Mouse (Mus musculus): ENCODE measurements around the gene Agfg2. TPM values are rescaled to one million over a fixed set of nuclear protein-coding genes. Genes with fewer than 3 reads are reported as not detected.

Gene Agfg2
- polyA plus RNA-seq, 1 experiment, result 11.6 TPM

DNA sequence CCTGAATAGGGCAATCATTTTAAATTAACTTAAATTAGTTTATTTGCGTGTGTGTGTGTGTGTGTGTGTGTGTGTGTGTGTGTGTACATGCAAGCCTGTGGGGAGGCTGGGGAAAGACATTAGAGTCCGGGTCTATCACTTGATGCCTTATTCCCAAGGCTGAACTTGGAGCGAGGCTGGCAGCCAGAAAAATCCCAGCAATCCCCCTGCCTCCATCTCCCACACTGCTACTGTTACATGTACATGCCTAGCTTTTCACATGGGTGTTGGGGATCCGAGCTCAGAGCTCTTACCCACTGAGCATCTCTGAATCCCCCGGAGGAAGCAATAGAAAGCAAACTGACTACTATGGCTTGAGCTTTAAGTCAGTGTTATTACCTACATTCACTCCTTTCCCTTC, 12.2 kb downstream of the Agfg2 start:
- WGBS, result 67% methylated on average over 5 of the region's 5 CpGs

GRCm38 (mm10) chr5:137671443-137672240, 12.9 kb downstream of the Agfg2 start:
- H3K27ac ChIP-seq (ENCODE audit: insufficient read depth, low read depth, low read length), result peak overlapping the region; percentile 92
- under 1% methylated on average over 9 of the region's 9 CpGs for WGBS

More for the DNA sequence above, 12.2 kb downstream of the Agfg2 start:
- TF ChIP-seq POLR2A (IDR thresholded peaks at IDR 0.05; ENCODE audit: low read depth, low read length), result no peak
- Histone ChIP-seq H3K27ac (ENCODE audit: insufficient read depth, low read depth, low read length) (peak overlapping the region; percentile 92), H3K27me3 (ENCODE audit: control insufficient read depth, insufficient read depth, low read length) (no peaks in the 10 kb centered on the region), H3K4me1 (ENCODE audit: control insufficient read depth, insufficient read depth, insufficient read length, low read length) (peaks cover 33% of the 10 kb centered on the region; the same call in 1 of the 2 replicates), H3K4me3 (ENCODE audit: low read depth, low read length) (no peak overlapping the region), H3K36me3 (ENCODE audit: control insufficient read depth, insufficient read depth, low read length) (0 out of 2 replicates have a peak, but pooled peaks cover 2% of the 10 kb centered on the region)

DNA sequence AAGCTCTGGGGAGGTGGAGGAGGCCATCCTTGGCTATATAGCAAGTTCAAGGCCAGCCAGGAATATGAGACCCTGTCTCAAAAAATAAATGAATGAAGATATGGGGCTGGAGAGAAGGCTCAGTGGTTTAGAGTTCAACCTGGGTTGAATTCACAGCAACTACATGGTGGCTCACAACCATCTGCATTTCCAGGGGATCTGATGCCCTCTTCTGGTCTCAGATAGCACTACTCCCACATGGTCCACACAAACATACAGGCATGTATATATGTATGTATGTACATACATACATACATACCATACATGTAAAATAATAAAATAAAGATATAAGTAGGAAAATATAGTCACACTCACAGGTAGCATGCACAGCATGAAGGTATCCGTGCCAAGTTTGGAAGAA, 14.3 kb downstream of the Agfg2 start:
- TF ChIP-seq CTCF (IDR thresholded peaks at IDR 0.05; ENCODE audit: extremely low read depth, insufficient read length, insufficient replicate concordance, low read depth, low read length) (no peak), POLR2A (IDR thresholded peaks at IDR 0.05; ENCODE audit: low read depth, low read length) (no peak)
- H3K27ac ChIP-seq (ENCODE audit: insufficient read depth, low read depth, low read length), result 0 out of 2 replicates have a peak overlapping the region, but pooled peaks have one; percentile 92
- peaks cover 30% of the 10 kb centered on the region; the same call in 1 of the 2 replicates for H3K4me1 ChIP-seq (ENCODE audit: control insufficient read depth, insufficient read depth, insufficient read length, low read length)
- H3K4me3 ChIP-seq (ENCODE audit: low read depth, low read length), result no peak overlapping the region
- no peaks in the 10 kb centered on the region for H3K27me3 ChIP-seq (ENCODE audit: control insufficient read depth, insufficient read depth, low read length)
- 90% methylated on average over 1 of the region's 1 CpGs for WGBS
- peaks cover 13% of the 10 kb centered on the region for H3K36me3 ChIP-seq (ENCODE audit: control insufficient read depth, insufficient read depth, low read length)

More at GRCm38 (mm10) chr5:137671443-137672240, 12.9 kb downstream of the Agfg2 start:
- TF ChIP-seq POLR2A (IDR thresholded peaks at IDR 0.05; ENCODE audit: low read depth, low read length), result no peak
- TF ChIP-seq CTCF (IDR thresholded peaks at IDR 0.05; ENCODE audit: extremely low read depth, insufficient read length, insufficient replicate concordance, low read depth, low read length), result no peak
- peaks cover 6% of the 10 kb centered on the region; the same call in 1 of the 2 replicates for H3K36me3 ChIP-seq (ENCODE audit: control insufficient read depth, insufficient read depth, low read length)
- 0 out of 2 replicates have a peak overlapping the region, but pooled peaks have one; percentile 10 for H3K4me3 ChIP-seq (ENCODE audit: low read depth, low read length)
- no peaks in the 10 kb centered on the region for H3K27me3 ChIP-seq (ENCODE audit: control insufficient read depth, insufficient read depth, low read length)
- H3K4me1 ChIP-seq (ENCODE audit: control insufficient read depth, insufficient read depth, insufficient read length, low read length), result peaks cover 33% of the 10 kb centered on the region; the same call in 1 of the 2 replicates

DNA sequence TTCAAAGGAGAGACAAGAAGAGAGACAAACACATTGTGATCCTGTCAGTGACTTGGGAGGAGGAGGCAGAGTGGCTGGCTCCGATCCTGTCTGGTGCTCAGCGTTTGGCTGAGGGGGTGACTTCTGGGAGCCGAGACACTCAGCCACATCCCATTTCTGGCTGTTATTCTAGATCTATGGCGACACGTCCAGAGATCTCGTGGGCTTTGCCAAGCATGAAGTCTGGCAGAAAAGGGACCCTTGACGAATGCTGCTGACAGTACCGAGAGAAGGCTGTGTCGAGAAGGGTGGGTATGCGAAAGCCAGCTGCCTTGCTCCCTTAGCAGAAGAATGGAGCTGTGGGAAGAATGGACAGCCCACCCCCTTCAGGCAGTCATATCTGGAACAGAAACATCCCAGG, 15.6 kb downstream of the Agfg2 start:
- 91% methylated on average over 10 of the region's 10 CpGs for WGBS
- peaks cover 22% of the 10 kb centered on the region; the same call in 1 of the 2 replicates for H3K4me1 ChIP-seq (ENCODE audit: control insufficient read depth, insufficient read depth, insufficient read length, low read length)
- H3K36me3 ChIP-seq (ENCODE audit: control insufficient read depth, insufficient read depth, low read length), result peaks cover 14% of the 10 kb centered on the region
- no peak overlapping the region for H3K4me3 ChIP-seq (ENCODE audit: low read depth, low read length)
- H3K27me3 ChIP-seq (ENCODE audit: control insufficient read depth, insufficient read depth, low read length), result no peaks in the 10 kb centered on the region
- TF ChIP-seq CTCF (IDR thresholded peaks at IDR 0.05; ENCODE audit: extremely low read depth, insufficient read length, insufficient replicate concordance, low read depth, low read length), result no peak
- no peak for TF ChIP-seq POLR2A (IDR thresholded peaks at IDR 0.05; ENCODE audit: low read depth, low read length)
- no peak overlapping the region for H3K27ac ChIP-seq (ENCODE audit: insufficient read depth, low read depth, low read length)

DNA sequence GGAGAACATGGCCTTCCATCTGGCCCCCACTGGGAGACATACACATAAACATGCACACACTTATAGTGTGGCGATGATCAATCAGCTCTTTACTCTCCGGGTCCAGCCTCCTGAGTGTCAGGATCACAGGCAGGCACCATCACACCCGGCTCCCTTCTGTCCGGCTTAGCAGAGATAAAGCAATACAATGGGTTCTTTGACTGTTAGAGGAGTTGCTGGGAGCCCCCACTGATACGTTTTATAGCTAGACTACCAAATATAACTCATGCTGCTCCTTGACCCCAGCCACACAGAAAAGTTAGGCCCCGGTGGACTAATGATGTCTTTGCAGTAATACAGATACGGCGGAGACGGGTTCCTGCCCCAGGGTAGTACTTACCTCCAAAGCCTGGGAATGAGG, 21.5 kb downstream of the Agfg2 start:
- 56% methylated on average over 9 of the region's 9 CpGs for WGBS
- no peak for TF ChIP-seq CTCF (IDR thresholded peaks at IDR 0.05; ENCODE audit: extremely low read depth, insufficient read length, insufficient replicate concordance, low read depth, low read length)

DNA sequence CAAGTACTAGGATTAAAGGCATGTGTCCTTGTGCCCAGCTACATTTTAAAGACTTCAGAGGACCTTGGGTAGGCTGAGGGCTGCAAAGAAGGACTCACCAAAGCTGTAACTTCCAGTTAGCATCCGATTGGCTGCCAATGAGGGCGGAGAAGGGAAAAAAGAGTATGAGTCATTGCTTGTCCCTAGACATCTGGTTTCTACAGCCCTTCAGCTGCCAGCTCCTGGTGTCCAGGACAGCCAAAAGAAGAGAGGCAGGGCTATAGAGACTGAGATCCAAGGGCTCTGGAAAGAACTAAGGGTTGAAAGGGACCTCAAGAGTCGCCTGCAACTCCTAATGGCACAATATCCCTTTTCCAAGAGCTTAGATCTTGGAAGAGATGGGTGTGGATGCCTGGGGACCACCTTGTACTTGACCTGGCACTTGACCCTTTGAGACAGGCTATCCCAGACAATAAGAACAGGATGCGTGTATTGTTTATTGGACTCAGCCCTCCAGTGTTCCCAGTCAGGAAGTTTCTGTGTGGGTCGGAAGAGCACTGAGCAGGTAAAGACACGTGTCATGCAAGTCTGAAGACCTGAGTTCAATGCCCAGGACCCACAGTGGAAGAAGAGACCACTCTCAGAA, 24.4 kb downstream of the Agfg2 start:
- Histone ChIP-seq H3K36me3 (ENCODE audit: control insufficient read depth, insufficient read depth, low read length) (peaks cover 19% of the 10 kb centered on the region), H3K27me3 (ENCODE audit: control insufficient read depth, insufficient read depth, low read length) (no peaks in the 10 kb centered on the region), H3K27ac (ENCODE audit: insufficient read depth, low read depth, low read length) (0 out of 2 replicates have a peak overlapping the region, but pooled peaks have one; percentile 8), H3K4me1 (ENCODE audit: control insufficient read depth, insufficient read depth, insufficient read length, low read length) (no peaks in the 10 kb centered on the region), H3K4me3 (ENCODE audit: low read depth, low read length) (no peak overlapping the region)
- 78% methylated on average over 6 of the region's 6 CpGs for WGBS
- no peak for TF ChIP-seq CTCF (IDR thresholded peaks at IDR 0.05; ENCODE audit: extremely low read depth, insufficient read length, insufficient replicate concordance, low read depth, low read length)
- no peak for TF ChIP-seq POLR2A (IDR thresholded peaks at IDR 0.05; ENCODE audit: low read depth, low read length)

More for the DNA sequence above, 21.5 kb downstream of the Agfg2 start:
- H3K4me1 ChIP-seq (ENCODE audit: control insufficient read depth, insufficient read depth, insufficient read length, low read length), result no peaks in the 10 kb centered on the region
- H3K27me3 ChIP-seq (ENCODE audit: control insufficient read depth, insufficient read depth, low read length), result no peaks in the 10 kb centered on the region
- no peak overlapping the region for H3K4me3 ChIP-seq (ENCODE audit: low read depth, low read length)
- H3K27ac ChIP-seq (ENCODE audit: insufficient read depth, low read depth, low read length), result no peak overlapping the region
- peaks cover 31% of the 10 kb centered on the region for H3K36me3 ChIP-seq (ENCODE audit: control insufficient read depth, insufficient read depth, low read length)

DNA sequence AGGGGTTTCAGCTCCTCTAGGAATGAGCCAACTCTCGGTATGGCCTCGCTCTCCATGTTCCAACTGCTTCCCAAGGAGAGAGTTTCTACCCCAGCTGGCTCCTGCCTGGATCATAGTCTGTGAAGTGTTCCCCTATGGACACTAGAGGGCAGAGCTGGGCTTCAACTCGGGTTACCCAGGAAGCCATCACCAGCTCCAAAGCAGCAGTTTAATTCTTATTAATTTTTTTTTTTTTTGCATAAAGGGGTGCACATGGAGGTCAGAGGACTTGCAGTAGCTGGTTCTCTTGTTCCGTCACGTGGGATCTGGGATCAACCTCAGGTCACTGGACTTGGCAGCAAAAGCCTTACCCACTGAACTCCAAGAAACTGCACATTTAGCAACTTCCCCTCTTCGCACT, 27.5 kb downstream of the Agfg2 start:
- 26% methylated on average over 6 of the region's 6 CpGs for WGBS
- TF ChIP-seq CTCF (IDR thresholded peaks at IDR 0.05; ENCODE audit: extremely low read depth, insufficient read length, insufficient replicate concordance, low read depth, low read length), result peak; percentile 83; the same call in 1 of the 2 replicates
- no peak for TF ChIP-seq POLR2A (IDR thresholded peaks at IDR 0.05; ENCODE audit: low read depth, low read length)
- Histone ChIP-seq H3K27me3 (ENCODE audit: control insufficient read depth, insufficient read depth, low read length) (no peaks in the 10 kb centered on the region), H3K4me3 (ENCODE audit: low read depth, low read length) (no peak overlapping the region), H3K27ac (ENCODE audit: insufficient read depth, low read depth, low read length) (no peak overlapping the region), H3K4me1 (ENCODE audit: control insufficient read depth, insufficient read depth, insufficient read length, low read length) (no peaks in the 10 kb centered on the region), H3K36me3 (ENCODE audit: control insufficient read depth, insufficient read depth, low read length) (peaks cover 13% of the 10 kb centered on the region)
